Mouse (Mus musculus) liver, embryonic 15.5 days (tissue): ENCODE data around the gene Cdnf. TPM values are rescaled to one million over a fixed set of nuclear protein-coding genes. Genes with fewer than 3 reads are reported as not detected.

Experiments
- polyA plus RNA-seq: library from polyadenylated mRNA; unstranded; fragments of >200 nt; fragmentation: Nextera tagmentation; extraction: Ambion mirVana; gene quantifications from 2 replicates; pipeline ENCODE4 v1.2.1, GENCODE M21; 2015

Cdnf gene
- polyA plus RNA-seq, 1 experiment from 2014 or later, result 0.15 TPM

Other genes with a start within 250 kb of the Cdnf start
- gene Nmt2, start 228.8 kb upstream of the Cdnf start, polyA plus RNA-seq, result 13.2 and 14.2 TPM in 2 replicates
- 6.7 and 7.2 TPM in 2 replicates for gene Rpp38, start 180.4 kb upstream of the Cdnf start, polyA plus RNA-seq
- 0.32 and 0.66 TPM in 2 replicates for gene Acbd7, start 176.9 kb upstream of the Cdnf start, polyA plus RNA-seq
- not detected in 2 replicates for gene Olah, start 115.8 kb upstream of the Cdnf start, polyA plus RNA-seq
- 0.26 TPM in 1 of 2 replicates, not detected in the other for gene Meig1, start 90.4 kb upstream of the Cdnf start, polyA plus RNA-seq
- 4.3 and 4.9 TPM in 2 replicates for gene Dclre1c, start 88.9 kb upstream of the Cdnf start, polyA plus RNA-seq
- gene Suv39h2, start 38.0 kb upstream of the Cdnf start, polyA plus RNA-seq, result 5.0 and 5.8 TPM in 2 replicates
- 1.6 and 1.7 TPM in 2 replicates for gene Gm45902, start 240 bp upstream of the Cdnf start, polyA plus RNA-seq
- 65.2 and 66.0 TPM in 2 replicates for gene Hspa14, start 216 bp upstream of the Cdnf start, polyA plus RNA-seq
- gene Fam107b, start 57.5 kb downstream of the Cdnf start, polyA plus RNA-seq, result 18.3 and 20.1 TPM in 2 replicates